Mouse (Mus musculus): ENCODE data around the gene Orc6.

The Orc6 gene

GRCm38 (mm10) chr8:85299434-85300077, at the start of gene Orc6, which contains the start of gene Vps35:
Orc6 (plus strand) TSS chr8:85299632.
Vps35 (minus strand) TSS chr8:85299802.
- peak; percentile 96 for DNase-seq (ENCODE audit: low read depth)

DNA sequence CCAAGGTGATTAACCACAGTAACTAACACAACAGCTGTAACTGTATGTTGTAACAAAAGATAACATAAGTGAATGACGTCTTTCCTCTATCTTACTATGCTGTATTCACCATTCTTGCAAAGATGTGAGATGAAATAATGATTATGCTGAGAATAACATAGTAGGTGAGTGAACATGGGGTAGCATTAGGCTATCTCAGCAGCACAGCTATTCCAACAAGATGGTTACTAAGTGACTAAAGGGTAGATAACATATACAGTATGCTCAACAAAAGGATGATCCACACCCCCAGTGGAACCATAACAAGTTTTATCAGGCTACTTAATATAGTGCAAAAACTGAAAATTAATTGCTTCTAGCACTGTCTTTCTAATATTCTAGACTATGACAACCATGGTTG, 12.6 kb upstream of the Orc6 start:
- DNase-seq (ENCODE audit: low read depth): no peak

GRCm38 (mm10) chr8:85298600-85299433, 615 bp upstream of the Orc6 start:
- peak; percentile 50 for DNase-seq (ENCODE audit: low read depth)

DNA sequence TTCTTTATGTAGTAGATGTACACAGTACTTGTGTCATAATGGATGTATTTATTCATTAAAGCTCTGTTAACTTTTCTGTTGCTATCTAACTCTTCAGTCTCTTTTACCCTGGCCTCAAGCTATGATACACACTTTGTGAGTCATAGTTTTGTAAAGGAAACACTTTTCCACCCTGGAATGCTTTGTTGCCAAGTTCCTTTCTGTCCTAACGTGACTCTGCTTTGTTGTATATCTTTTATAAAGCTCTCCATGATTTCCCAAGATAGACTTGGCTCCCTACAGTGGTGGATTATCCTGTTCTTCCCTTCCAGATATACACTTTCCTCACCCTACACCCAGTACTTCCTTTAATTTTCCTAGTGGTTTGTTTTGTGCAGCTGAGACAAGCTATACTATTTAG, 2.5 kb downstream of the Orc6 start:
- DNase-seq (ENCODE audit: low read depth): no peak

DNA sequence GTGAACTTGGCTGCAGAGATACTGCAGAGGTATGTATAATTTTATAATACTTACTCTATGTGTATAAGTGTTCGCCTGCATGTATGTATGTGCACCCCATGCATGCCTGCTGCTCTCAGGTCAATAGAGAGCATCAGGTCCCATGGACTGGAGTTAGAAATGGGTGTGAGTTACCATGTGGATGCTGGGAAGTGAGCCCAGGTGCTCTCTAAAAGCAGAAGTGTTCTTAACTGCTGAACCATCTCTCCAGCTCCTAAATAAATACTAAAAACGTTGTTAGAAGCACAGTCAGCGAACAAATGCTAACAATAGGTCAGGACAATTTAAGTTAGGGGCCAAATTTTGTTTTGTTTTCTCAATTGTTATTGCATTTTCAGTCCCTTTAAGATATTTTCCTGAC, 3.5 kb downstream of the Orc6 start:
- DNase-seq (ENCODE audit: low read depth): no peak

GRCm38 (mm10) chr8:85303531-85303930, 4.1 kb downstream of the Orc6 start:
- no peak for DNase-seq (ENCODE audit: low read depth)

DNA sequence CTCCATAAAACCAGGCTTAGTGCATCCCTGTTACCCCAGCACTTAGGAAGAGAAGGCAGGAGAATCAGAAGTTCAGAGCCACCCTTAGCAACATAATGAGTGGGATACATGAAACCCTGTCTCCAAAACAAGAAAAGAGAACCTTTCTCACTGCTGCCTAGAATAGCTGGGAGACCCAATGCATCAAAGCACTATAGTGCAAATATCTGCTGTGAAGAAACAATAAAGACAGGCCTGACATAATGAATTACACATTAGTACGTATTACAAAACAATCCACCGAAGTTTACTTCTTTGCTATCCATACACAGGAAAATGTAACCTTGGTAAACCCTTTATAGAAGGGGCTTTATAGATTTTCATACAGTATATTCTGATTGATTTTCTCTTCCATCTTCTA, 9.1 kb downstream of the Orc6 start:
- no peak for DNase-seq (ENCODE audit: low read depth)

DNA sequence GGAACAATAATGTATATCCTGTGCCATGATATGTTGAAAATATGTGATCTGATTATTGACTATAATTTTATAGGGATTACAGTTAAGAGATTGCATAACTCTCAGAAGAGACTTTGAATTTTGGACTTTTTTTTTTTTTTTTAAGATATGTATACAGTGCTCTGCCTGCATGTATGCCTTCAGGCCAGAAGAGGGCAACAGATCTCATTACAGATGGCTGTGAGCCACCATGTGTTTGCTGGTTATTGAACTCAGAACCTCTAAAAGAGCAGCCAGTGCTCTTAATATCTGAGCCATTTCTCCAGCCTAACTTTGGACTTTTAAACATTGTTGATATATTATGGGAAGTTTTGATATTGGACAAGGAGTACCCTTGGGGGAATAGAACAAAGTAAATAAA, 12.3 kb downstream of the Orc6 start:
- DNase-seq (ENCODE audit: low read depth): no peak

DNA sequence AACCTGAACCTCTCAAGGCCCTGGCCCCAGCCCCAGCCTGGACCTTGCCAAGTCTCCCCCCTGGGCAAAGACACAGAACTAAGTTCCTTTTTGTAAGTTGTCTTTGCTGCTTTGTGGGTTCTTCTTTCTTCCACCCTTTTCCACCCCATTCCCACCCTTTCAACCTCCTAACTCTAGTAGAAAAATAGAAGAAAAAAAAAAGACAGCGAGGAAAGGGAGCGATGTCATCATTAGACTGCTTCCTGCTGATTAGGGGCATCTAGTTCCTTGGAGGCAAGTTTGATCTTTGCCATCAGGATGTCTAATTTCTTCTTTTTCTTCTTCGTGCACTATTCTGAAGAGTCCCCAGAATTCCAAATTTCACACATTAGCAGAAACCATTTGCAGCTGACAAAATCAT, 13.6 kb downstream of the Orc6 start:
- DNase-seq (ENCODE audit: low read depth): no peak

GRCm38 (mm10) chr8:85318534-85318933, 19.1 kb downstream of the Orc6 start:
- peak; percentile 65 for DNase-seq (ENCODE audit: low read depth)

- no peak for DNase-seq (ENCODE audit: low read depth)
Observed at GRCm38 (mm10) chr8:85321981-85322380, 22.5 kb downstream of the Orc6 start.

DNA sequence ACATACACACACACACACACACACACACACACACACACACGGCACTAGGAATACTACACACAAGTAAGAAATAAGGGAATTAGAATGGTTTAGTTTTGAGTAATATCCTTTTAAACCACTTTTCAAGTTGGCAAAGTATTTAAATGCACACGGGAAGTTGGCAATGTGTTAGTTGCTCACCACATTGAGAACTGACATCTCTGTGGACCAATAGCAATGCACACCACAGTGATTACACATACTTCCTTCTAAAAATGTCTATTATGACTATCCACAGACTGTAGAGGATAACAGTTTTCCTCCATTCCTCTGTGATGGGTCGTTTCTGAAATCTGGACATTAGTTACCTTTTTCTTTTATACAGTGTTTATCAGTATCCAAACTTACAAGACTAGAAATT, 23.7 kb downstream of the Orc6 start:
- no peak for DNase-seq (ENCODE audit: low read depth)

- DNase-seq (ENCODE audit: low read depth): no peak
Observed at GRCm38 (mm10) chr8:85327036-85327435, 27.6 kb downstream of the Orc6 start.

GRCm38 (mm10) chr8:85329506-85329905, 30.1 kb downstream of the Orc6 start:
- DNase-seq (ENCODE audit: low read depth): no peak

GRCm38 (mm10) chr8:85335105-85335504, 35.7 kb downstream of the Orc6 start:
- DNase-seq (ENCODE audit: low read depth): peak; percentile 50

- no peak for DNase-seq (ENCODE audit: low read depth)
Observed at GRCm38 (mm10) chr8:85336211-85336933, 36.9 kb downstream of the Orc6 start.

GRCm38 (mm10) chr8:85337681-85338080, 38.2 kb downstream of the Orc6 start:
- no peak for DNase-seq (ENCODE audit: low read depth)

- DNase-seq (ENCODE audit: low read depth): no peak
Observed at GRCm38 (mm10) chr8:85339871-85340573, 40.6 kb downstream of the Orc6 start.

GRCm38 (mm10) chr8:85353287-85353686, 53.9 kb downstream of the Orc6 start:
- no peak for DNase-seq (ENCODE audit: low read depth)
